Mouse (Mus musculus): ENCODE measurements at regions not wholly inside any gene's neighbourhood (a gene's known extent, or its start where the extent isn't known, plus 50 kb on each side); places are given as distances from the start of the nearest gene placed in this dataset.
A peak's percentile ranks its signal among the peaks of the same experiment; 100 is the strongest.
"Not testable (repeated sequence)": the region's sequence is repeated elsewhere in the genome, so short reads cannot be mapped to it uniquely, and the experiment has no call there.

DNA sequence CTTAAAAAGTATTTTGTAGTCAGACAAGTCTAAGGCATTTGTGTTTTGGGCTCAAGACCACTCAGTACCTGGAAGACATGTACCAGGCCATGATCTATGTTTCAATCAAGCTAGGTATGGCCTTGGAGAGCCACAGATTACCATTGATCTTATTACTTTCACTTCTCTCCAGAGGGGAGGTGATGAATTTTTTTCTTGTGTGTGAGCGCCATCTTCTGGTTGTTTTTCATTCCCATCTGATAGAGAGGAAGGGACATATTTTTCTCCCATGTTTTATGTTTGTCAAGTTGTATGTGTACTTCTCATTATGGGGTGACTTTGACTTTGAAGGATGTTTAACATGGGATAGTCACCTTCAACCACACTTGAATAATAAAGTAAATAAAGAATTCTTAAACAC lies 80.3 kb upstream of the Gm5150 start:
- Histone ChIP-seq H3K9ac (ENCODE audit: low read length) (no peak overlapping the region), H3K4me1 (replicated peaks; ENCODE audit: control insufficient read depth, insufficient read depth) (no peaks in the 10 kb centered on the region), H3K36me3 (ENCODE audit: control insufficient read depth, insufficient read depth, low read length) (no peaks in the 10 kb centered on the region), H3K27ac (replicated peaks) (no peak overlapping the region), H3K27me3 (ENCODE audit: control insufficient read depth, insufficient read depth, low read length) (no peaks in the 10 kb centered on the region), H3K9me3 (ENCODE audit: control insufficient read depth, low read length) (no peaks in the 10 kb centered on the region), H3K4me3 (ENCODE audit: low read depth, low read length) (no peak overlapping the region), H3K4me2 (replicated peaks; ENCODE audit: low read depth) (no peak overlapping the region)
- no peak for DNase-seq (ENCODE audit: low spot score)
- ATAC-seq (ENCODE audit: low FRiP score, low TSS enrichment): no peak
- WGBS: 12% methylated on average over 1 of the region's 1 CpGs
- TF ChIP-seq CTCF (IDR thresholded peaks at IDR 0.05; ENCODE audit: low read depth): peak; percentile 63
- TF ChIP-seq EP300 (optimal IDR thresholded peaks at IDR 0.05): no peak

- no peaks in the 10 kb centered on the region for H3K9me3 ChIP-seq (ENCODE audit: control insufficient read depth, low read length)
- ATAC-seq (ENCODE audit: low FRiP score, low TSS enrichment) (no peak), DNase-seq (ENCODE audit: low spot score) (no peak)
- no peaks in the 10 kb centered on the region for H3K4me1 ChIP-seq (replicated peaks; ENCODE audit: control insufficient read depth, insufficient read depth)
- H3K27me3 ChIP-seq (ENCODE audit: control insufficient read depth, insufficient read depth, low read length): no peaks in the 10 kb centered on the region
- H3K9ac ChIP-seq (ENCODE audit: low read length): no peak overlapping the region
- 45% methylated on average over 3 of the region's 3 CpGs for WGBS
- no peak overlapping the region for H3K27ac ChIP-seq (replicated peaks)
- no peaks in the 10 kb centered on the region for H3K36me3 ChIP-seq (ENCODE audit: control insufficient read depth, insufficient read depth, low read length)
- H3K4me2 ChIP-seq (replicated peaks; ENCODE audit: low read depth): no peak overlapping the region
- TF ChIP-seq EP300 (optimal IDR thresholded peaks at IDR 0.05) (no peak), CTCF (IDR thresholded peaks at IDR 0.05; ENCODE audit: low read depth) (no peak)
- no peak overlapping the region for H3K4me3 ChIP-seq (ENCODE audit: low read depth, low read length)
Observed at GRCm38 (mm10) chr3:16085288-16085687, 79.1 kb upstream of the Gm5150 start.

- H3K4me3 ChIP-seq (ENCODE audit: low read depth, low read length): no peak overlapping the region
- WGBS: 68% methylated on average over 2 of the region's 2 CpGs
- TF ChIP-seq EP300 (optimal IDR thresholded peaks at IDR 0.05): no peak
- no peak for TF ChIP-seq CTCF (IDR thresholded peaks at IDR 0.05; ENCODE audit: low read depth)
- H3K36me3 ChIP-seq (ENCODE audit: control insufficient read depth, insufficient read depth, low read length): no peaks in the 10 kb centered on the region
- DNase-seq (ENCODE audit: low spot score): no peak
- no peak for ATAC-seq (ENCODE audit: low FRiP score, low TSS enrichment)
- no peak overlapping the region for H3K9ac ChIP-seq (ENCODE audit: low read length)
- H3K4me2 ChIP-seq (replicated peaks; ENCODE audit: low read depth): no peak overlapping the region
- H3K27ac ChIP-seq (replicated peaks): no peak overlapping the region
- H3K27me3 ChIP-seq (ENCODE audit: control insufficient read depth, insufficient read depth, low read length): no peaks in the 10 kb centered on the region
- no peaks in the 10 kb centered on the region for H3K9me3 ChIP-seq (ENCODE audit: control insufficient read depth, low read length)
- H3K4me1 ChIP-seq (replicated peaks; ENCODE audit: control insufficient read depth, insufficient read depth): no peaks in the 10 kb centered on the region
Observed at GRCm38 (mm10) chr3:16079178-16079577, 72.9 kb upstream of the Gm5150 start.

DNA sequence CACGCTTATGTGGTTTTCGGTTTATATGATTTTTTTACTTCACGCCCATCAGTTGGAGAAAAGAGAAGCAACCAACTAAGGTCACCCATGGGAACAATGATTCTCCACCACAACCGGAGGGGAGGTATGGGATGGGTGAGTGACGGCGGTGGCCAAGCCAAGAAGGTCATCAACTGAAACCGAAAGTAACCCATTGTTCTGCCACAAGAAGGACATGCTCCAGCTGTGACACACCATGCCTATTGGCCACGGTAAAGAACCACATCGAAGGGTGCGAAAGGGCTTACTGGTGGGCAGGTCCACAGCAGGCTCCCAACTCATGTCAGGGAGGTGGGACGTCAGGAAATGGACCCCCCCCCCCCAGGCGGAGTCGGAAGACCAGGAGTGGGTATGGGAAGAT lies 65.7 kb upstream of the Gm5150 start:
- no peaks in the 10 kb centered on the region for H3K36me3 ChIP-seq (ENCODE audit: control insufficient read depth, insufficient read depth, low read length)
- WGBS: 85% methylated on average over 13 of the region's 13 CpGs
- no peaks in the 10 kb centered on the region for H3K9me3 ChIP-seq (ENCODE audit: control insufficient read depth, low read length)
- no peak overlapping the region for H3K4me3 ChIP-seq (ENCODE audit: low read depth, low read length)
- H3K27ac ChIP-seq (replicated peaks): no peak overlapping the region
- TF ChIP-seq CTCF (IDR thresholded peaks at IDR 0.05; ENCODE audit: low read depth) (no peak), EP300 (optimal IDR thresholded peaks at IDR 0.05) (no peak)
- H3K27me3 ChIP-seq (ENCODE audit: control insufficient read depth, insufficient read depth, low read length): no peaks in the 10 kb centered on the region
- H3K4me1 ChIP-seq (replicated peaks; ENCODE audit: control insufficient read depth, insufficient read depth): no peaks in the 10 kb centered on the region
- DNase-seq (ENCODE audit: low spot score) (no peak), ATAC-seq (ENCODE audit: low FRiP score, low TSS enrichment) (no peak)
- H3K4me2 ChIP-seq (replicated peaks; ENCODE audit: low read depth): no peak overlapping the region
- H3K9ac ChIP-seq (ENCODE audit: low read length): no peak overlapping the region

- H3K27ac ChIP-seq (replicated peaks): no peak overlapping the region
- H3K9me3 ChIP-seq (ENCODE audit: control insufficient read depth, low read length): no peaks in the 10 kb centered on the region
- 89% methylated on average over 1 of the region's 1 CpGs for WGBS
- DNase-seq (ENCODE audit: low spot score): no peak
- no peaks in the 10 kb centered on the region for H3K27me3 ChIP-seq (ENCODE audit: control insufficient read depth, insufficient read depth, low read length)
- no peak overlapping the region for H3K4me3 ChIP-seq (ENCODE audit: low read depth, low read length)
- TF ChIP-seq EP300 (optimal IDR thresholded peaks at IDR 0.05): no peak
- TF ChIP-seq CTCF (IDR thresholded peaks at IDR 0.05; ENCODE audit: low read depth): no peak
- H3K4me2 ChIP-seq (replicated peaks; ENCODE audit: low read depth): no peak overlapping the region
- no peak for ATAC-seq (ENCODE audit: low FRiP score, low TSS enrichment)
- no peaks in the 10 kb centered on the region for H3K36me3 ChIP-seq (ENCODE audit: control insufficient read depth, insufficient read depth, low read length)
- H3K9ac ChIP-seq (ENCODE audit: low read length): no peak overlapping the region
- no peaks in the 10 kb centered on the region for H3K4me1 ChIP-seq (replicated peaks; ENCODE audit: control insufficient read depth, insufficient read depth)
Observed at GRCm38 (mm10) chr3:16070963-16071362, 64.7 kb upstream of the Gm5150 start.

DNA sequence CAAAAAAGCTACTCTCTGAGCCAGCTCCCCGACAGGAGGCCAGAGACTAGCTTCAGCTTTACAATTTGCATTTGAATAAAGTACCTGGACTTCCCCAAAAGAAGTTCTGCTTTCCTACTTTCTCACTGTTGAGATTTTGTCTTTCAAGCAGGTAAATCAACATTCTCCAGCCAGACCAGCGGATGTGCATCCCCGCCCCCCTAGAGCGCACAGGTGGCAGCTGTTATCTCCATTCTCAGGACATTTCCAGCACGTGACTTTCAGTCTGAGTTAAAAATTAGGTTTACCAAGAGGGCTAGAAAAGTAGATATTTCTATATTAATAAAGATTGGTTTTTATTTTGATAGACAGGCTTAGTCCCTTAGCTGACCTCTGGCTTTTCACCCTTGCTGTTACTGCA lies 51.5 kb upstream of the Gm5150 start:
- H3K4me3 ChIP-seq (ENCODE audit: low read depth, low read length); H3K9me3 ChIP-seq (ENCODE audit: control insufficient read depth, low read length); H3K36me3 ChIP-seq (ENCODE audit: control insufficient read depth, insufficient read depth, low read length); H3K4me1 ChIP-seq (replicated peaks; ENCODE audit: control insufficient read depth, insufficient read depth); H3K4me2 ChIP-seq (replicated peaks; ENCODE audit: low read depth); H3K27ac ChIP-seq (replicated peaks); ATAC-seq (ENCODE audit: low FRiP score, low TSS enrichment); H3K9ac ChIP-seq (ENCODE audit: low read length); H3K27me3 ChIP-seq (ENCODE audit: control insufficient read depth, insufficient read depth, low read length); DNase-seq (ENCODE audit: low spot score): not testable (repeated sequence)
- 69% methylated on average over 5 of the region's 5 CpGs for WGBS
